Mouse (Mus musculus) limb, embryonic 11.5 days (tissue): ENCODE data around the gene Gm16253. TPM values are rescaled to one million over a fixed set of nuclear protein-coding genes. Genes with fewer than 3 reads are reported as not detected.
"Not testable (repeated sequence)": the region's sequence is repeated elsewhere in the genome, so short reads cannot be mapped to it uniquely, and the experiment has no call there.

Experiments
- ATAC-seq: fragments of 200-750 bp; cut with Nextera tagmentation; 2 replicates; pipeline ENCODE4 v1.8.0; 2017; ENCODE audit warnings: low read depth; ENCODE audit not compliant: insufficient number of reproducible peaks, low FRiP score, low TSS enrichment
- DNase-seq: peaks from one replicate; pipeline ENCODE4 v3.0.0-alpha.2; 2015; ENCODE audit warnings: low spot score
- H3K27ac ChIP-seq: fragments of 300-500 bp; sonication (generic); replicated peaks from 2 replicates; pipeline ENCODE4 v1.5.1; 2014; ENCODE audit warnings: low read depth, mild to moderate bottlenecking, low read length
- H3K27me3 ChIP-seq: fragments of 300-500 bp; sonication (generic); 2 replicates; pipeline ENCODE4 v1.6.1; 2014; ENCODE audit warnings: mild to moderate bottlenecking, low read length, mixed read lengths; ENCODE audit not compliant: control insufficient read depth, insufficient read depth
- H3K36me3 ChIP-seq: fragments of 300-500 bp; sonication (generic); 2 replicates; pipeline ENCODE4 v1.6.1; 2014; ENCODE audit warnings: mild to moderate bottlenecking, low read length, moderate library complexity, mixed read lengths; ENCODE audit not compliant: control insufficient read depth, insufficient read depth
- H3K4me1 ChIP-seq: fragments of 300-500 bp; sonication (generic); 2 replicates; pipeline ENCODE4 v1.6.1; 2014; ENCODE audit warnings: low read length, mixed read lengths; ENCODE audit not compliant: control insufficient read depth, insufficient read depth
- H3K4me2 ChIP-seq: fragments of 300-500 bp; sonication (generic); 2 replicates; pipeline ENCODE4 v1.6.1; 2014; ENCODE audit warnings: low read depth, mild to moderate bottlenecking, moderate library complexity; ENCODE audit not compliant: severe bottlenecking
- H3K4me3 ChIP-seq: fragments of 300-500 bp; sonication (generic); 2 replicates; pipeline ENCODE4 v1.5.1; 2014; ENCODE audit warnings: low read depth, low read length
- H3K9ac ChIP-seq: fragments of 300-500 bp; sonication (generic); 2 replicates; pipeline ENCODE4 v1.6.1; 2014; ENCODE audit warnings: mild to moderate bottlenecking, low read length
- H3K9me3 ChIP-seq: fragments of 300-500 bp; sonication (generic); 2 replicates; pipeline ENCODE4 v1.6.1; 2016; ENCODE audit warnings: low read length; ENCODE audit not compliant: control insufficient read depth
- WGBS: fragments of 180-500 bp; shearing (Covaris S2); extraction: QIAGEN DNeasy Blood & Tissue Kit; methylation state at CpG from one replicate; pipeline ENCODE4 v1.1.7; 2014; 5-methylcytosine and 5-hydroxymethylcytosine counted together
- polyA plus RNA-seq: library from polyadenylated mRNA; unstranded; fragments of >200 nt; fragmentation: Nextera tagmentation; extraction: Ambion mirVana; gene quantifications from 2 replicates; pipeline ENCODE4 v1.2.1, GENCODE M21; 2014

Gene Gm16253
- polyA plus RNA-seq, 1 experiment from 2014 or later = 0.69 TPM

DNA sequence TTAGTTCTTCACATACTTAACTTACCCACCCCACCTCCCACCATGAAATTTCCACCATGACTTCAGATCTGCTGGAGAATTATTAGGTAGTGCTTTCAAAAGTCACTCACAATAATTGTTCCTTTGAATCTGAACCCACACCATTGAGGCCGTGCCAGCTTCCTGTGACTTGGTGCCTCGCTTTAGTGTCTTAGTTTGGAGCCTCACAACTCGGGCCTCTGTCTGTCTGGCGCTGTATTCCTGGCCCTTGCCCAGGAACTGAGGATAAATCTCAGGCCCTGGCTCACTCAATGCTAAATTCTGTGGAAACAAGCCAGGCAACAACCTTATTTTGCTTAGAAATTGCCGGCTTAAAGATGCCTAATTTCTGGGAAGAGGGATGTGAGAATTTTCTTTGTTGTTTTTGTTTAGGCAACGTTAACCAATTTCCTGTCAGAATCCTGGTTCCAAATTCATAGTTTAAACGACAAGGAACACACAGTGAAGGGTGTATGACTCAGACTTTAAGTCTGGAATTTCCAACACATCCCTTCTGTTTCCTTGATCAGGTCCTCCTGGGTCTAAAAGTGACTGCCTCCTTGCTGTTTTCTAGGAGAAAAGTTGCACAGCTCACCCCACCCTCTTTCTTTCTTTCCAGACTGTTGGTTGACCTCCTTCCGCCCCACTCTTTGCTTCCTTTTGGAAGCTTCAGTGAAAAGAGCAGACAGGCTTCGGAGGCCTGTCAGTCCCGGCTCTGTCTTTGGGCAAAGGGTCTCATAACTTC is 25.3 kb downstream of the Gm16253 start:
- H3K27me3 ChIP-seq = no peaks in the 10 kb centered on the region
- H3K9ac ChIP-seq = peak overlapping the region; percentile 83
- H3K4me1 ChIP-seq = peaks cover 15% of the 10 kb centered on the region; the same call in 1 of the 2 replicates
- DNase-seq (no peak), ATAC-seq (no peak)
- H3K36me3 ChIP-seq = no peaks in the 10 kb centered on the region
- H3K9me3 ChIP-seq = no peaks in the 10 kb centered on the region
- H3K27ac ChIP-seq = no peak overlapping the region; the same call in 1 of the 2 replicates
- 43% methylated on average over 10 of the region's 10 CpGs for WGBS
- H3K4me3 ChIP-seq = peak overlapping the region; percentile 75
- H3K4me2 ChIP-seq = peak overlapping the region; percentile 73

DNA sequence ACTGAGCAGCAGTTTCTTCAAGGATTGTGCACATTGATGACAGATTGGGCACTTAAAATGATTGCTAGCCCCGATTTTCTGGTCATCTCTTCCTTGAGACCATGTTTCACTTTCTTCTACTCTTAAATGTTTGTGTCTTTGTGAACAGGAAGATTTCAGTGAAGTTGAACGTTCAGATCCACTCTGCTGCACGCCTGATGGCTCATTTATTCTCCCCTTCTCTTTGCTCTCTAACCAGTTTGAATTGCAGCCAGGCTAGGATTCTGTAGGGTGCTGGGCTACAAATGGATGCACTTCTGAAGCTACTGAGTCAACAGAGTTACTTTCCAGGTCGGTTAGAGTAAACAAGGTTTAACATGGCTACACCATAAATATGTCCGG is 25.9 kb downstream of the Gm16253 start:
- H3K27ac ChIP-seq = no peak overlapping the region; the same call in 1 of the 2 replicates
- WGBS = 48% methylated on average over 5 of the region's 5 CpGs
- H3K4me2 ChIP-seq = peak overlapping the region; percentile 73
- H3K9me3 ChIP-seq = no peaks in the 10 kb centered on the region
- H3K4me3 ChIP-seq = no peak overlapping the region; the same call in 1 of the 2 replicates
- peaks cover 14% of the 10 kb centered on the region; the same call in 1 of the 2 replicates for H3K4me1 ChIP-seq
- no peaks in the 10 kb centered on the region for H3K27me3 ChIP-seq
- DNase-seq = no peak
- H3K36me3 ChIP-seq = no peaks in the 10 kb centered on the region
- no peak for ATAC-seq
- H3K9ac ChIP-seq = peak overlapping the region; percentile 83

- no peaks in the 10 kb centered on the region for H3K36me3 ChIP-seq
- H3K9me3 ChIP-seq = no peaks in the 10 kb centered on the region
- peaks cover 14% of the 10 kb centered on the region; the same call in 1 of the 2 replicates for H3K4me1 ChIP-seq
- 67% methylated on average over 5 of the region's 5 CpGs for WGBS
- H3K27me3 ChIP-seq = no peaks in the 10 kb centered on the region
- no peak overlapping the region for H3K27ac ChIP-seq
- H3K4me3 ChIP-seq = no peak overlapping the region
- H3K4me2 ChIP-seq = no peak overlapping the region
- DNase-seq (no peak), ATAC-seq (no peak)
- 0 out of 2 replicates have a peak overlapping the region, but pooled peaks have one; percentile 23 for H3K9ac ChIP-seq
Measured at GRCm38 (mm10) chr3:96603311-96603710, 26.5 kb downstream of the Gm16253 start.

DNA sequence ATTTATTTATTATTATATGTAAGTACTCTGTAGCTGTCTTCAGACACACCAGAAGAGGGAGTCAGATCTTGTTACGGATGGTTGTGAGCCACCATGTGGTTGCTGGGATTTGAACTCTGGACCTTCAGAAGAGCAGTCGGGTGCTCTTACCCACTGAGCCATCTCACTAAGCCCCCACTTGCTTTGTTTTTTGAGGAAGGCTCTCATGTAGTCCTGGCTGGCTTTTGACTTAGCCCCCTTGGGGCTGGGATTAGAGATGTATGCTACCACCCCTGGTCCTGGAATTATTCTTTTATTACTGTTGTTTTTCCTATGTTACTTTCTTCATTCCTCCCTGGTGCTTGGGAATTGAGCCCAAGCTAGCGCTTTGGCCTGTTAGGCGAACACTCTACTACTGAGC is 29.2 kb downstream of the Gm16253 start:
- H3K27me3 ChIP-seq, DNase-seq, H3K4me2 ChIP-seq, H3K4me1 ChIP-seq, H3K4me3 ChIP-seq, H3K9ac ChIP-seq, H3K9me3 ChIP-seq, ATAC-seq, H3K36me3 ChIP-seq, H3K27ac ChIP-seq: not testable (repeated sequence)
- 89% methylated on average over 3 of the region's 4 CpGs for WGBS

DNA sequence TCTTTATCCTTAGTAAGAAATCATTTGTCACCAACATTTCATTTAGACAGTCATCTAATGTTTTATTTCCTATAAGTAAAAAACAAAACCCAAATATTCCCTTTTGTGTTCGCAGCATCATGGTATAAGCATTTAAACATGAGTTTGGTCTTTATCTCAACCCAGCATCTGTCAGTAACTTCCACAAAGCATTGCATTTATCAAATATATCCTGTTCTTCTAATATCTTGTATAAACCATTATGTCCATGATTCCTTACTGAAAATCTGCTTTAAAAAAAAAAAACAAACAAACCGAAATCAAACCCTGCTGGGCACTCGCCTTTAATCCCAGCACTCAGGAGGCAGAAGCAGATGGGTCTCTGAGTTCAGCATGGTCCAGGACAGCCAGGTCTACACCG is 29.8 kb downstream of the Gm16253 start:
- ATAC-seq (no peak), DNase-seq (no peak)
- Histone ChIP-seq H3K4me2 (no peak overlapping the region), H3K36me3 (no peaks in the 10 kb centered on the region), H3K4me3 (no peak overlapping the region), H3K9ac (no peak overlapping the region), H3K9me3 (no peaks in the 10 kb centered on the region; the same call in 1 of the 2 replicates), H3K4me1 (peaks cover 8% of the 10 kb centered on the region; the same call in 1 of the 2 replicates), H3K27me3 (no peaks in the 10 kb centered on the region), H3K27ac (no peak overlapping the region)
- WGBS = 88% methylated on average over 4 of the region's 4 CpGs

GRCm38 (mm10) chr3:96617941-96618340 is 41.2 kb downstream of the Gm16253 start:
- Histone ChIP-seq H3K4me3 (no peak overlapping the region), H3K9ac (no peak overlapping the region), H3K4me2 (no peak overlapping the region), H3K4me1 (no peaks in the 10 kb centered on the region), H3K27me3 (no peaks in the 10 kb centered on the region), H3K9me3 (no peaks in the 10 kb centered on the region), H3K27ac (no peak overlapping the region), H3K36me3 (peaks cover 12% of the 10 kb centered on the region; the same call in 1 of the 2 replicates)
- WGBS = 90% methylated on average over 3 of the region's 3 CpGs
- no peak for ATAC-seq
- DNase-seq = no peak

- DNase-seq = no peak
- ATAC-seq = no peak
- no peaks in the 10 kb centered on the region for H3K9me3 ChIP-seq
- peaks cover 13% of the 10 kb centered on the region for H3K36me3 ChIP-seq
- no peak overlapping the region for H3K27ac ChIP-seq
- H3K4me1 ChIP-seq = no peaks in the 10 kb centered on the region
- H3K4me3 ChIP-seq = no peak overlapping the region
- H3K4me2 ChIP-seq = no peak overlapping the region
- H3K9ac ChIP-seq = no peak overlapping the region
- 89% methylated on average over 4 of the region's 4 CpGs for WGBS
- H3K27me3 ChIP-seq = no peaks in the 10 kb centered on the region
Measured at GRCm38 (mm10) chr3:96623201-96623600, 46.4 kb downstream of the Gm16253 start.

GRCm38 (mm10) chr3:96629729-96630600 is 53.2 kb downstream of the Gm16253 start, which contains the start of gene Rbm8a:
Gene Rbm8a (plus strand): TSS chr3:96629933.
- Histone ChIP-seq H3K9ac (peak within 1 kb of the TSS; percentile 77), H3K4me1 (peaks cover 8% of the 10 kb centered on the region; the same call in 1 of the 2 replicates), H3K36me3 (peaks cover 7% of the 10 kb centered on the region; the same call in 1 of the 2 replicates), H3K27me3 (no peaks in the 10 kb centered on the region), H3K27ac (no peak within 1 kb of the TSS), H3K4me2 (peak within 1 kb of the TSS; percentile 62), H3K4me3 (peak within 1 kb of the TSS; percentile 74), H3K9me3 (peaks cover 2% of the 10 kb centered on the region; the same call in 1 of the 2 replicates)
- 1% methylated on average over 48 of the region's 48 CpGs for WGBS
- DNase-seq (peak; percentile 98), ATAC-seq (peak; percentile 91)
